Mouse (Mus musculus) CH12F3 (cell line): ENCODE results near the gene Magi2.
"Not testable (repeated sequence)": the region's sequence is repeated elsewhere in the genome, so short reads cannot be mapped to it uniquely, and the experiment has no call there.

Experiments
- in situ Hi-C: fragments of 300-500 bp; cut with MboI; formaldehyde crosslinking; loops from 2 replicates; pipeline ENCODE4 v1.14.3; 2020; ENCODE audit warnings: low sequenced_read_pairs

The Magi2 gene

GRCm38 (mm10) chr5:19226866-19227243 lies at the start of gene Magi2:
Magi2 (plus strand) TSS chr5:19227036.
- in situ Hi-C loops = no loop called here

GRCm38 (mm10) chr5:19178594-19178993 lies 48.2 kb upstream of the Magi2 start:
- in situ Hi-C loops = no loop called here

- in situ Hi-C loops = no loop called here
These were observed 40.7 kb upstream of the Magi2 start for GRCm38 (mm10) chr5:19186175-19186574.

- in situ Hi-C loops = no loop called here
These were observed 15.2 kb upstream of the Magi2 start for GRCm38 (mm10) chr5:19211665-19212064.

- in situ Hi-C loops = no loop called here
These were observed 531 bp upstream of the Magi2 start for GRCm38 (mm10) chr5:19226144-19226865.

- in situ Hi-C loops = no loop called here
These were observed 445 bp downstream of the Magi2 start for GRCm38 (mm10) chr5:19227281-19227680.

GRCm38 (mm10) chr5:19227791-19228331 lies 1.0 kb downstream of the Magi2 start:
- in situ Hi-C loops = no loop called here

GRCm38 (mm10) chr5:19241797-19242196 lies 15.0 kb downstream of the Magi2 start:
- in situ Hi-C loops = no loop called here

GRCm38 (mm10) chr5:19246426-19246825 lies 19.6 kb downstream of the Magi2 start:
- in situ Hi-C loops = no loop called here

GRCm38 (mm10) chr5:19247266-19247665 lies 20.4 kb downstream of the Magi2 start:
- in situ Hi-C loops = no loop called here

- in situ Hi-C loops = no loop called here
These were observed 36.0 kb downstream of the Magi2 start for GRCm38 (mm10) chr5:19262816-19263215.

- in situ Hi-C loops = no loop called here
These were observed 37.8 kb downstream of the Magi2 start for GRCm38 (mm10) chr5:19264627-19265026.

GRCm38 (mm10) chr5:19292581-19292980 lies 65.7 kb downstream of the Magi2 start:
- in situ Hi-C loops = no loop called here

- in situ Hi-C loops = no loop called here
These were observed 79.8 kb downstream of the Magi2 start for GRCm38 (mm10) chr5:19306656-19307055.

- in situ Hi-C loops = no loop called here
These were observed 83.0 kb downstream of the Magi2 start for GRCm38 (mm10) chr5:19309870-19310269.

GRCm38 (mm10) chr5:19322532-19322931 lies 95.7 kb downstream of the Magi2 start:
- in situ Hi-C loops = no loop called here

GRCm38 (mm10) chr5:19337561-19337960 lies 110.7 kb downstream of the Magi2 start:
- in situ Hi-C loops = no loop called here

GRCm38 (mm10) chr5:19368175-19368574 lies 141.3 kb downstream of the Magi2 start:
- in situ Hi-C loops = no loop called here

GRCm38 (mm10) chr5:19395876-19396275 lies 169.0 kb downstream of the Magi2 start:
- in situ Hi-C loops = no loop called here

GRCm38 (mm10) chr5:19400299-19400698 lies 173.5 kb downstream of the Magi2 start:
- in situ Hi-C loops = no loop called here

- in situ Hi-C loops = no loop called here
These were observed 174.0 kb downstream of the Magi2 start for GRCm38 (mm10) chr5:19400738-19401408.

GRCm38 (mm10) chr5:19404268-19404667 lies 177.4 kb downstream of the Magi2 start:
- in situ Hi-C loops = not testable (repeated sequence)
